Mouse (Mus musculus) liver, postnatal 0 days (tissue): Measurements from ENCODE around the gene Lrrc28. TPM values are rescaled to one million over a fixed set of nuclear protein-coding genes. Genes with fewer than 3 reads are reported as not detected.

Experiments
- ATAC-seq: fragments of 200-750 bp; cut with Nextera tagmentation; 2 replicates; pipeline ENCODE4 v1.8.0; 2017; ENCODE audit warnings: mild to moderate bottlenecking, moderate library complexity
- DNase-seq: peaks from one replicate; pipeline ENCODE4 v3.0.0-alpha.2; 2016
- H3K27ac ChIP-seq: fragments of 300-500 bp; sonication (generic); 2 replicates; pipeline ENCODE4 v1.5.1; 2014; ENCODE audit warnings: antibody characterized with exemption, moderate library complexity, mild to moderate bottlenecking, low read depth
- H3K27me3 ChIP-seq: fragments of 300-500 bp; sonication (generic); 2 replicates; pipeline ENCODE4 v1.6.1; 2014; ENCODE audit warnings: low read length, control low read depth, mixed read lengths; ENCODE audit not compliant: insufficient read depth
- H3K36me3 ChIP-seq: fragments of 300-500 bp; sonication (generic); replicated peaks from 2 replicates; pipeline ENCODE4 v1.6.1; 2014; ENCODE audit warnings: mild to moderate bottlenecking, control low read depth, low read length, moderate library complexity, mixed read lengths; ENCODE audit not compliant: insufficient read depth
- H3K4me1 ChIP-seq: fragments of 300-500 bp; sonication (generic); 2 replicates; pipeline ENCODE4 v1.6.1; 2014; ENCODE audit warnings: antibody characterized with exemption, mild to moderate bottlenecking, control low read depth; ENCODE audit not compliant: insufficient read depth
- H3K4me2 ChIP-seq: fragments of 300-500 bp; sonication (generic); 2 replicates; pipeline ENCODE4 v1.6.1; 2014; ENCODE audit warnings: low read depth, mild to moderate bottlenecking, low read length, moderate library complexity, mixed read lengths
- H3K4me3 ChIP-seq: fragments of 300-500 bp; sonication (generic); 2 replicates; pipeline ENCODE4 v1.5.1; 2014; ENCODE audit warnings: low read depth, low read length
- H3K9ac ChIP-seq: fragments of 300-500 bp; sonication (generic); replicated peaks from 2 replicates; pipeline ENCODE4 v1.6.1; 2014; ENCODE audit warnings: mild to moderate bottlenecking, moderate library complexity
- H3K9me3 ChIP-seq: fragments of 300-500 bp; sonication (generic); 2 replicates; pipeline ENCODE4 v1.6.1; 2016; ENCODE audit warnings: mild to moderate bottlenecking, control low read depth, low read length, mixed read lengths
- CTCF ChIP-seq: sonication (generic); IDR thresholded peaks from 2 replicates; pipeline ENCODE4 v1.5.1; 2016; ENCODE audit warnings: antibody characterized with exemption, low read depth
- EP300 ChIP-seq: IDR thresholded peaks from 2 replicates; pipeline ENCODE4 v1.6.1; 2016; ENCODE audit warnings: antibody characterized with exemption, low read depth, mild to moderate bottlenecking
- WGBS: fragments of 180-500 bp; shearing (Covaris S2); extraction: QIAGEN DNeasy Blood & Tissue Kit; methylation state at CpG from one replicate; pipeline ENCODE4 v1.1.7; 2014; ENCODE audit not compliant: insufficient replicate concordance; 5-methylcytosine and 5-hydroxymethylcytosine counted together
- polyA plus RNA-seq: library from polyadenylated mRNA; unstranded; fragments of >200 nt; fragmentation: Nextera tagmentation; extraction: Ambion mirVana; gene quantifications from 2 replicates; pipeline ENCODE4 v1.2.1, GENCODE M21; 2015

The Lrrc28 gene
- polyA plus RNA-seq, 1 experiment from 2014 or later = 12.6 TPM

DNA sequence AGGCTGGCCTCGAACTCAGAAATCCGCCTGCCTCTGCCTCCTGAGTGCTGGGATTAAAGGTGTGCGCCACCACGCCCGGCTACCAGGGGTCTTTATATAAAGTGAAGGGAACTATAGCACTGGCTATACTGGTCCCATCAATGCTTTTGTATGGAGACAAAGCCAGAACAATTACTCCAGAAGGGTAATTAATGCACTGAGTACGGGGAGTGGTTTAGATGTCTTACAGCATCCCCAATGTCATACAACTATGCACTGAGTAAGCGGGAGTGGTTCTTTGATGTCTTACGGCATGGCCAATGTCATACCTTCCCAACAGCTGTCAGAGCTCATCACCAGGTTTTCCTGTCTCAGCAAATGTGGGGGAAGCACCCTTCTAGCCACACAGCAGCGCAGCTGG, 2.1 kb downstream of the Lrrc28 start:
- no peak for DNase-seq
- H3K27ac ChIP-seq = no peak overlapping the region
- H3K27me3 ChIP-seq = no peaks in the 10 kb centered on the region
- WGBS = 88% methylated on average over 9 of the region's 9 CpGs
- peaks cover 3% of the 10 kb centered on the region; the same call in 1 of the 2 replicates for H3K4me1 ChIP-seq
- no peak for ATAC-seq
- H3K9me3 ChIP-seq = no peaks in the 10 kb centered on the region
- no peak overlapping the region for H3K4me2 ChIP-seq
- peaks cover 6% of the 10 kb centered on the region; the same call in 1 of the 2 replicates for H3K36me3 ChIP-seq
- H3K4me3 ChIP-seq = no peak overlapping the region
- TF ChIP-seq CTCF = no peak
- TF ChIP-seq EP300 = no peak
- no peak overlapping the region for H3K9ac ChIP-seq

DNA sequence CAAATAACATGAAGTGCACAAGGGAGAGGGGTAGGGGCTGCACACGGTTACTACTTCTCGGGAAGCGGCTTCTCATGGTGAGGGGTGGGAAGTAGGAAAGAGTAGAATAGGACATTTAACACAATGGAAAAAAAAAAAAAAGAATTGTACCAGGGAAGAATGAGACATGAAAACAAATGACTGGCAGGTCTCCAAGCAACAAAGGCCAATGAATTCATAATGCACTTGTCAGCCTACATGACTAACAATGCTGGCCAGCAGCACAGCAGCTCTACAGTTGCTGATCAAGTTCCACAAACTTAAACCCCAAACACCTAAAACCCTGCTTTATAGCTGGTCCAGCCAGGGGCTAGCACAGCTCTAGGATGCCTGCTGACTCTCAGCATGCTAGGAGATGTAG, 6.1 kb downstream of the Lrrc28 start:
- DNase-seq = no peak
- Histone ChIP-seq H3K36me3 (peaks cover 6% of the 10 kb centered on the region; the same call in 1 of the 2 replicates), H3K4me2 (no peak overlapping the region), H3K9ac (no peak overlapping the region), H3K4me1 (peaks cover 3% of the 10 kb centered on the region; the same call in 1 of the 2 replicates), H3K9me3 (no peaks in the 10 kb centered on the region), H3K27ac (no peak overlapping the region), H3K4me3 (no peak overlapping the region), H3K27me3 (no peaks in the 10 kb centered on the region)
- TF ChIP-seq CTCF (no peak), EP300 (no peak)
- ATAC-seq = no peak
- 91% methylated on average over 3 of the region's 3 CpGs for WGBS

DNA sequence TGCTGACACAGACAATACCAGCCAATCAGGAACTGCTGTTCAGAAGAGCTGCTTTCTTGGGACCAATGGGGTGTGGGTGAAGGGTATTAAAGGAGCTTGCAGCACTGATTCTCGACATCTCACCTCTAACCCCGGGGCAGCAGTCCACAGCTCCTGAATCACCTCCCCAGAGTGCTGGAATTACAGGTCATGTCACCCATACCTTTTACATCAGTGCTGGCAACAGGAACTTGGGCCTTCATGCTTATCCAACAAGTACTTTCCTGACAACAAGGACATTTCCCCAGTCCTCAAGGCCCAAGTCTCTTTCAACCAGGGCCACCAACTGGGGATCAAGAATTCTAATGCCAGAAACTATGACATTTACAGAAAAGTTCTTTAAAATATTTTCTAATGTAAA, 8.9 kb downstream of the Lrrc28 start:
- no peak overlapping the region for H3K27ac ChIP-seq
- TF ChIP-seq CTCF (no peak), EP300 (no peak)
- WGBS = 65% methylated on average over 2 of the region's 2 CpGs

DNA sequence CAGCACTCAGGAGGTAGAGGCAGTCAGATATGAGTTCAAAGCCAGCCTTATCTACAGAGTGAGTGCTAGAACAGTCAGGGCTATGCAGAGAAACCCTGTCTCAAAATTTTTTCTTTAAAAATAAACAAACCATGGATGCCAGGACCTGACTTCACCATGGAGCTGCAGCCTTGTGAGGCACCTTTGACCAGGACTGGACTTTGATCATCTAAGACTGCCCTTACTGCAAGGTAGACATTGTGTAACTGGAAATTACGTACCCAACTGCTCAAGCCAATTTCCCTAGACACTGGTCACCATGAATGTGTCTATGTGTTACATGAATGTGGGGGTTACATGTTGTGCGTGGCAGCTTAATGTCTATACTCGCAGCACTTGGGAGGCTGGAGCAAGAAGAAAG, 10.9 kb downstream of the Lrrc28 start:
- TF ChIP-seq EP300 (no peak), CTCF (no peak)
- Histone ChIP-seq H3K36me3 (no peaks in the 10 kb centered on the region), H3K4me3 (no peak overlapping the region), H3K27me3 (no peaks in the 10 kb centered on the region), H3K9me3 (no peaks in the 10 kb centered on the region), H3K4me1 (peaks cover 3% of the 10 kb centered on the region; the same call in 1 of the 2 replicates), H3K27ac (no peak overlapping the region), H3K9ac (no peak overlapping the region), H3K4me2 (no peak overlapping the region)
- DNase-seq = no peak
- peak; percentile 77 for ATAC-seq
- WGBS = 81% methylated on average over 3 of the region's 3 CpGs

More for the DNA sequence above, 8.9 kb downstream of the Lrrc28 start:
- Histone ChIP-seq H3K9ac (no peak overlapping the region), H3K27me3 (no peaks in the 10 kb centered on the region), H3K9me3 (no peaks in the 10 kb centered on the region), H3K36me3 (peaks cover 6% of the 10 kb centered on the region; the same call in 1 of the 2 replicates), H3K4me1 (peaks cover 3% of the 10 kb centered on the region; the same call in 1 of the 2 replicates), H3K4me2 (no peak overlapping the region), H3K4me3 (no peak overlapping the region)
- ATAC-seq = no peak
- DNase-seq = no peak

DNA sequence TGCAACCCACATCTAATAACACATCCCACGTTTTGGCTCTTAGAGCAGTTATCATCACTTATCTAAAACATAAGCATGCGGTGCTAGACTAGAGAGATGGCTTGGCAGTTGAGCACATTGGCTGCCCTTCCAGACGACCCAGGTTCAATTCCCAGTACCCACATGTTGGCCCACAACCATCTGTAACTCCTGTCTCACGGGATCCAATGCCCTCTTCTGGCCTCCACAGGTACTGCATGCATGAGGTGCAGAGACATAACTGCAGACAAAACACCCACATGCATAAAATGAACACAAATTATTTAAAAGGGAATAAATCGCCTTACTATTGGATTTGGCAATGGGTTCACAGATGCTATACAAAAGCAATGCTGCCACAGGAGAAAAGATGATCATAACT, 12.7 kb downstream of the Lrrc28 start:
- TF ChIP-seq CTCF = peak; percentile 60
- no peak for TF ChIP-seq EP300
- Histone ChIP-seq H3K9me3 (no peaks in the 10 kb centered on the region), H3K27me3 (no peaks in the 10 kb centered on the region), H3K4me1 (peaks cover 3% of the 10 kb centered on the region; the same call in 1 of the 2 replicates), H3K9ac (no peak overlapping the region), H3K4me3 (no peak overlapping the region), H3K4me2 (no peak overlapping the region), H3K27ac (no peak overlapping the region), H3K36me3 (no peaks in the 10 kb centered on the region)
- no peak for ATAC-seq
- 76% methylated on average over 5 of the region's 5 CpGs for WGBS
- DNase-seq = peak; percentile 35

DNA sequence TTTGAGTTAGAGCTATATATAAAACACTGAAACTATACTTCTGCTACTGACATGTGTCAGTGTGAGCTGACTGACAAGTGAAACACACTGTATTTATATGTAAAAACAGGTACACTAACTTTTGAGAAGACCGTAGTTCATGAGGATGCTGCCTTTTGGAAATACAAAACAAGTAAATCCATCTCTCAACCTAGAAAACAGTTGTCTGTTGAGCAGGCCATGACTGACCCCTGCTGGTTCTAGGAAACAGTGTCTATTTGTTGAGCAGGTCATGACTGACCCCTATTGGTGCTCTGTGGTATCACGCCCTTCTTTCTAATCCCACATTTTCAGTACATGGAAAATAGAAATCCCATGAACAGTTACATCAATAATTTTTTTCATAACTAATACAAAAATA, 14.3 kb downstream of the Lrrc28 start:
- H3K36me3 ChIP-seq = 0 out of 2 replicates have a peak, but pooled peaks cover 2% of the 10 kb centered on the region
- H3K9ac ChIP-seq = no peak overlapping the region
- H3K27ac ChIP-seq = no peak overlapping the region
- peak; percentile 76 for DNase-seq
- WGBS = 25% methylated on average over 2 of the region's 2 CpGs
- H3K4me2 ChIP-seq = no peak overlapping the region
- no peak overlapping the region for H3K4me3 ChIP-seq
- H3K27me3 ChIP-seq = no peaks in the 10 kb centered on the region
- H3K4me1 ChIP-seq = peaks cover 3% of the 10 kb centered on the region; the same call in 1 of the 2 replicates
- H3K9me3 ChIP-seq = no peaks in the 10 kb centered on the region
- TF ChIP-seq CTCF (peak; percentile 100), EP300 (no peak)
- ATAC-seq = peak; percentile 70; the same call in 1 of the 2 replicates

DNA sequence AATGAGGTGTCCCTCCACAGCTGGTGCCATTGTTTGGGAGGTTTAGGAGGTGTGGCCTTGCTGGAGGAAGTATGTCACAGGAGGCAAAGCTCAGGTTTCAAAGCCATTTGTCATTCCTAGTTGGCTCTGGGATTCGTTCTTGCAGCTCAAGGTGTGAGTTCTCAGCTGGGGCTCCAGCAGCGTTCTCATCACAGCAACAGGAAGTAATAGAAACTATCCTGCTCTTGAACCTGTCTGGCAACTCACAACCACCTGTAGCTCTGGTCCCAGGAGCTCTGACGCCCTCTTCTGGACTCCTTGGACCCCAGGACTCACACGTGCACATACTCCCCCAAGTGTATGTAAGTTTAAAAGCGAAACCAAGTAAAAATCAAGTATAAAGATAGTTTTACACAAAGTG, 15.4 kb downstream of the Lrrc28 start:
- no peak overlapping the region for H3K4me3 ChIP-seq

More for the DNA sequence above, 15.4 kb downstream of the Lrrc28 start:
- H3K9me3 ChIP-seq = no peaks in the 10 kb centered on the region
- 64% methylated on average over 5 of the region's 5 CpGs for WGBS
- DNase-seq = no peak
- no peaks in the 10 kb centered on the region for H3K27me3 ChIP-seq
- peak; percentile 16; the same call in 1 of the 2 replicates for TF ChIP-seq CTCF
- no peak for TF ChIP-seq EP300
- 0 out of 2 replicates have a peak, but pooled peaks cover 2% of the 10 kb centered on the region for H3K36me3 ChIP-seq
- no peak overlapping the region for H3K4me2 ChIP-seq
- H3K9ac ChIP-seq = no peak overlapping the region
- no peak for ATAC-seq
- peaks cover 3% of the 10 kb centered on the region; the same call in 1 of the 2 replicates for H3K4me1 ChIP-seq
- H3K27ac ChIP-seq = no peak overlapping the region
